Mouse (Mus musculus): Measurements from ENCODE around the gene Plcd3. TPM values are rescaled to one million over a fixed set of nuclear protein-coding genes. Genes with fewer than 3 reads are reported as not detected.
A peak's percentile ranks its signal among the peaks of the same experiment; 100 is the strongest.

Gene Plcd3
- total RNA-seq, 4 experiments from 2014 or later: 10.0 to 18.9 (median 13.6) TPM

- peak; percentile 78 for DNase-seq
Measured at GRCm38 (mm10) chr11:103116959-103117590, 15.6 kb upstream of the Plcd3 start.

GRCm38 (mm10) chr11:103116008-103116818 is 14.8 kb upstream of the Plcd3 start, which contains the start of gene Hexim1:
Gene Hexim1, plus strand, starts transcription at chr11:103116231.
- DNase-seq: peak; percentile 100

GRCm38 (mm10) chr11:103115163-103116007 is 13.9 kb upstream of the Plcd3 start:
- DNase-seq: peak; percentile 84

- no peak for DNase-seq
Measured at GRCm38 (mm10) chr11:103114270-103114943, 12.9 kb upstream of the Plcd3 start.

GRCm38 (mm10) chr11:103113771-103114170 is 12.3 kb upstream of the Plcd3 start:
- DNase-seq: no peak

DNA sequence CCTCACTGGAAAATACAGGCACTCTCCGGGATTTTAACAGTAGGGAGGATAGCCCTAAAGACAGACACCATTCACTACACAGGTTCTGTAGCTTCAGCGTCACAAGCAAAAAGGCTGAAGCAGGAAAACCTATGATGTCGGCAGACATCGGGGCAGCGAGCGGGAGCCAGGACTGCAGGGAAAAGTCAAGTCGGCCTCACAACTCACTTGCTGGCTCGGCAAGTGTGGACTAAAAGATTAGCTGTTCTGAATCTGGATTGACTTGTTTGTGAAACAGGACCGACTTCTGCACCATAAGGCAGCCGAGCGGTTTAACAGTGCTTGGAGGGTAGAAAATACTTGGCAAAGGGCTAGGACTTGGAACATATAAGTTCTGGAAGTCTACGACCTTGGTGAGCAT is 11.5 kb upstream of the Plcd3 start:
- no peak for DNase-seq

GRCm38 (mm10) chr11:103112552-103112912 is 11.1 kb upstream of the Plcd3 start:
- DNase-seq: no peak

DNA sequence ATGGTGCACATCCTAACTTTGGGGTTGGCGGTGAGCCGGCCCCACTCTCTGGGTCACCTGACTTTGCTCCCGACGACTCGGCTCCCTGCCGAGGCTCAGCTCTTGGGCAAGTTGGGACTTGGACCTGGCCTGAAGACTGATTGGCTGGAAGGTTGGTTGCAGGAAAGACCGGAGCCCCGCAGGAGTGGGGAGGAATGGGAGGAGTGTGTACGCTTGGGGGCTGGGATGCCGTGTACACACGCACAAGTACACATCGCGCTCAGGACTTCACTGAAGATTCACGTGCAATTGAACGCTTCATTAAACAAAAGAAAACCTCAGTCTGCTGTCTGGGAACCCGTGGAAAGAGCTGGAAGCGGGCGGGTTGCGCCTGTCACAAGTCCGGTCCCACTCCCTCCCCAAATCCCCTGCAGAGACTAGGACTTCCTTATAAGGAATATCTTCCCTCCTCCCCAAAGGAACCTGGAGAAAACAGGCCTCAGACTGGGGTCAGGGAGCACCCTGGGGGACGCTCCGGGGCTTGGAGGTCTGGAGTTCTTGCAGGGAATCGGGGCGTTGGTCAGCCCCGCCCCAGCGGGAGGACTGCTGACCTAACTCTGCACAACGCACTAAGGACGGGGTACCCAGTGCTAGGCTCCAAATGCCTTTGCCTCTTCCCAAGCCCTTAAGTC is 10.6 kb upstream of the Plcd3 start:
- DNase-seq: peak; percentile 84

GRCm38 (mm10) chr11:103111301-103111700 is 9.8 kb upstream of the Plcd3 start:
- DNase-seq: no peak

GRCm38 (mm10) chr11:103106386-103106785 is 4.9 kb upstream of the Plcd3 start:
- DNase-seq: no peak

DNA sequence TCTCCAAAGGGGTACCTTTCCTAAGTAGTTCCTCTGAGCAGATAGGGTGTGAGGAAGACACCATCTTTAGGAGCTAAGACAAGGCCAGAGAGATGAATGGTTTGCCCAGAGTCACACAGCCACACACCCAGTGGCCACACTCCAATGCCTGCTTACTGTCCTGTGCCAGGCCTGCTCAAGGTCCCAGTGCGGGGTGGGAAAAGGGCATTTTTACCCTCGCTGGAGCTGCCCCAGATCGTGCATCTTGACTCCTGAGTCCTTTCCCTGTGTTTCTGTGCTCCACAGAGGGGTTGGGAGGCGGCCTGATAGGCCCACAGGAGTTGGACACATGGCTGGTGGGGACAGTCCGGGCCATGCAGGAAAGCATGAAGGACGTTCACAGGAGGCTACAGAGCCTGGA is 4.4 kb upstream of the Plcd3 start:
- DNase-seq: no peak

- DNase-seq: no peak
Measured at GRCm38 (mm10) chr11:103105180-103105725, 3.8 kb upstream of the Plcd3 start.

DNA sequence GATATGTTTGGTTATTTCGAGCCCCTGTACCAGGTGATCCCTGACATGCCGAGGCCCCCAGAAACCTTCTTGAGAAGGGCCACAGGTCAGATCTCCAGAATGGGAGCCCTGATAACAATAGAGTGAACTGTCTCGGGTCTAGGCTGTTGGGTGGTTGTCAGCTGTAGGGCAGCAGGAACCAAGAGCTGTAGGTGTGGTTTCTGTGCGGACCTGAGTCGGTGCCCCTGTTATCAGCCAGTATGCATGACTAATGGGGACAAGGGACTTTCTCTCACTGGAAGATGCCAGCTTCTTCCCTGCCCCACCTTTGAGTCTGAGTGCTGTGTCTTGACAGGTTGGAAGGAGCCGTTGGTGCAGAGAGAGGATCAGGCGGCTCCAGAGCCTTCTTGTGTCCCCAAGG is 3.0 kb upstream of the Plcd3 start:
- DNase-seq: no peak

- DNase-seq: no peak
Measured at GRCm38 (mm10) chr11:103103621-103104020, 2.2 kb upstream of the Plcd3 start.

- peak; percentile 97 for DNase-seq
Measured at GRCm38 (mm10) chr11:103102725-103103349, 1.4 kb upstream of the Plcd3 start.

DNA sequence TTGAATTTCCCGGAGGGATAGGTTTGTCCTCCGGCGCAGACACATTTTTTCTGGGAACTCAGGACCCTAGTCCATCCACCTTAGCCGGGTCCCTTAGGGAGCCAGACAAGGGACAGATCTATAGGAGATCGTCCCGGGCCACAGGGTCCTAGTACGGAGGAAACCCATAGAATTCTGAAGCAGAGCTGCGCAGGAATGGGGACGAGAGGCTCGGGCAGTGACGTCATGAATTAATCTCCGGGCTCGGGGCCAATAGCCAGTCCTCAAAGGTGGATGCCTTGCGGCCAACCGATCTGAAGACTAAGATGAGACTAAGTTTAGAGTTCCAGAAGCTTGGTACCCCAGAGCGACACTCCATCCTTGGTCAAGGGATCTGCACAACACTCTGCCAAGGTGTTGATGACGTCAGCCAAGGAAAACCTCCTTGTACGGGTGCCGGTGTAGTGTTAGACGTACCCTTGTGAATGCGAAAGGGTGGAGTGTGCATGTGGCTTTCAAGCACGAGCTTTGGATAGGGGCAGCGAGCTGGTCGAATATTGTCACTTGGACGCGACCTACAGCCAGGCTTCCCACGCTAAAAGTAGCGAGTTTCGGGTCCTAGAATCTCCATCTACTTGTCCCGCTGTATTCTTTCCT is 526 bp upstream of the Plcd3 start:
- peak; percentile 74 for DNase-seq

- no peak for DNase-seq
Measured at GRCm38 (mm10) chr11:103100361-103100760, 1.1 kb downstream of the Plcd3 start.

DNA sequence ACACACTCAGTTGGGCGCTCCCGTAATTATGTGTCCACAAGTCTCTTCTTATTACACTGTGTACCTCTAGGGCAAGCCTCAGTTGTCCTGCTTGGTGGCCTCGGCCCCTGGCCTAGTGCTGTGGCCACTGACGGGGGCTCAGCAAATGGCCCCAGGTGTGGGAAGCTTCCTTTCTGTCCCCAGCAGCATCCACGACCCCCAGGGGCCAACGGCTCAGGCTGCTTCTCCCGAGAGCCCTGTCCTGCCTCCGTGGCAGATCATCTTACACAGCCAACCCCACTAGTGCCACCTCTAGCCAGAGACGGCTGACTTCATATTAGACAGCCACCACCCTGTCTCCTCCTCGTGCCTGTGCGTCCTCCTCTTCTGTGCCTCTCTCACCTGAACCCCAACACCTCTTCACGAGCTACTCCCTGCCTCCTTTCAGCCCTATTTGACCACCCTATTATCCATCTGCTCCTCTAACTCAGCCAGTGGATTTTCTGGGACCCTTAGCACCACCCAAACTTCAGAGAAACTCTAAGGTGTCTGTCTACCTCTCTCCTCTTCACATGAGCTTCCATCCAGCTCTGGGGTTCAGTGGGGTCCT is 2.0 kb downstream of the Plcd3 start:
- no peak for DNase-seq

- no peak for DNase-seq
Measured at GRCm38 (mm10) chr11:103098531-103099190, 2.8 kb downstream of the Plcd3 start.
